Comparison of ENCODE assay signal across 8 mouse cellular contexts in the genomic region with DNA sequence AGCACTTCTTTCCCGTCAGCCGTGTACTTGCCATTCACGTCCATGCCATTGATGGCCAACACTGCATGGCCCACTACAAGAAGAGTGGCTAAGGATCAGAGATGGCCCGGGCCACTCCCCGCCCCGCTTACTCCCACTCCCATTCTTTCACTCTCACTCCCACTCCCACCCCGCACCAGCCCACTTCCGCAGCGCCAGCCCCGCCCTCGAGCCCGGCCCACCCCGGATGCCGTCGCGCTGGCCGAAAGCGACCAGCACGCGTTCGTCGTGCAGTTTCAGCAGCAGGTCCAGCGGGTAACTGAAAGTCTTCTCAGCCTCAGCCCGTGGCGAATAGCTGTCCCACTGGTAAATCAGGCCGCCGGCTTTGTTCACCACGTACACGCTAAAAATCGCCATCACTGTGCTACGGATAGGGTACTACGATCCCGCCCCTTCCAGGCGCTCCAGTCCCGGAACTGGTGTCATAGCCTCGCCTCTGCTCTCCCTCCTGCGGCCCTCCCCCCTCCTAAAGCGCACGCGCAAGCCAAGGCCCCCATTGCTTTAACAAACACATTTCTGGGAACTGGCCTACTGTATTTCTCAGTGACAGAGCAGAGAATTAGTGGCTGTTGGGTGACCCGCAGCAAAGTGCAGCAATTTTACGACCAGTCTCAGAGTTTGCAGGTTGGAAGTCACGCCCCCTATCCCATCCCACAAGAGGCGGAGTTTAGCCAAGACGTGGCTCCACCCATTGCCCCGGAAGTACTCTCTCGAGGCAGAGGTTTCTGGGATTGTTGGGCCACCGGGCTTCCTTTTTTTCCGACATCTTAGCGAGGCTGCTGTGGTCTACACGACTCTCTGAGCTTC. TPM values are rescaled to one million over a fixed set of nuclear protein-coding genes. Genes with fewer than 3 reads are reported as not detected.
A peak's percentile ranks its signal among the peaks of the same experiment; 100 is the strongest.
DNase-seq lines count a peak whose midpoint lies in the region; ATAC-seq and TF ChIP-seq lines count a peak whose summit lies in the region.

A gene (plus strand): TSS at position 234 of the 846 bp plus-strand sequence.
A gene (minus strand): TSS at position 695 of the 846 bp plus-strand sequence.

- no peaks in the 10 kb centered on the region for H3K9me3 ChIP-seq in embryonic facial prominence, embryonic 13.5 days
- no peaks in the 10 kb centered on the region for H3K9me3 ChIP-seq in limb, embryonic 12.5 days
- no peaks in the 10 kb centered on the region for H3K9me3 ChIP-seq in midbrain, embryonic 15.5 days

- peaks cover 67% of the 10 kb centered on the region for H3K36me3 ChIP-seq in embryonic facial prominence, embryonic 13.5 days
- H3K36me3 ChIP-seq in kidney, adult 2 months (ENCODE audit: control insufficient read depth, insufficient read depth, low read length) = peaks cover 1% of the 10 kb centered on the region
- peaks cover 71% of the 10 kb centered on the region for H3K36me3 ChIP-seq in limb, embryonic 12.5 days
- peaks cover 52% of the 10 kb centered on the region for H3K36me3 ChIP-seq in midbrain, embryonic 15.5 days (replicated peaks)
- H3K36me3 ChIP-seq in spleen, adult 2 months (ENCODE audit: control insufficient read depth, insufficient read depth, low read length) = peaks cover 37% of the 10 kb centered on the region

- peak within 1 kb of the TSS; percentile 91 for H3K9ac ChIP-seq in embryonic facial prominence, embryonic 13.5 days
- H3K9ac ChIP-seq in limb, embryonic 12.5 days (replicated peaks) = peak within 1 kb of the TSS; percentile 86
- peak within 1 kb of the TSS; percentile 83 for H3K9ac ChIP-seq in midbrain, embryonic 15.5 days

- H3K4me3 ChIP-seq in embryonic facial prominence, embryonic 13.5 days = peak within 1 kb of the TSS; percentile 77
- peak within 1 kb of the TSS; percentile 63 for H3K4me3 ChIP-seq in kidney, adult 2 months (ENCODE audit: insufficient read depth, low read depth, low read length)
- H3K4me3 ChIP-seq in limb, embryonic 12.5 days (replicated peaks) = peak within 1 kb of the TSS; percentile 84
- peak within 1 kb of the TSS; percentile 81 for H3K4me3 ChIP-seq in midbrain, embryonic 15.5 days
- H3K4me3 ChIP-seq in spleen, adult 2 months (ENCODE audit: extremely low read depth, insufficient read depth, insufficient read length) = peak within 1 kb of the TSS; percentile 92

- peak; percentile 93 for ATAC-seq in embryonic facial prominence, embryonic 13.5 days (ENCODE audit: insufficient number of reproducible peaks, insufficient read depth, low FRiP score, low TSS enrichment, low read depth)
- ATAC-seq in limb, embryonic 12.5 days (ENCODE audit: insufficient number of reproducible peaks, insufficient read depth, low FRiP score, low TSS enrichment, low read depth) = peak; percentile 95
- peak; percentile 97 for ATAC-seq in midbrain, embryonic 15.5 days (replicated peaks)

- H3K27ac ChIP-seq in embryonic facial prominence, embryonic 13.5 days = peak within 1 kb of the TSS; percentile 96
- peak within 1 kb of the TSS; percentile 94 for H3K27ac ChIP-seq in kidney, adult 2 months (ENCODE audit: insufficient read depth, low read depth, low read length)
- peak within 1 kb of the TSS; percentile 95 for H3K27ac ChIP-seq in limb, embryonic 12.5 days
- peak within 1 kb of the TSS; percentile 97 for H3K27ac ChIP-seq in midbrain, embryonic 15.5 days
- peak within 1 kb of the TSS; percentile 96 for H3K27ac ChIP-seq in spleen, adult 2 months (ENCODE audit: insufficient read depth, low read length)

- no peak for TF ChIP-seq CTCF in kidney, adult 2 months (conservative IDR thresholded peaks at IDR 0.05; ENCODE audit: insufficient read depth, insufficient read length, low read depth, low read length)
- no peak for TF ChIP-seq CTCF in spleen, adult 2 months (IDR thresholded peaks at IDR 0.05; ENCODE audit: extremely low read depth, insufficient read depth, insufficient read length, insufficient replicate concordance)

- WGBS in embryonic facial prominence, embryonic 13.5 days = under 1% methylated on average over 51 of the region's 51 CpGs
- WGBS in kidney, adult 2 months = under 1% methylated on average over 51 of the region's 51 CpGs
- under 1% methylated on average over 51 of the region's 51 CpGs for WGBS in limb, embryonic 12.5 days
- under 1% methylated on average over 49 of the region's 51 CpGs for WGBS in midbrain, embryonic 15.5 days
- WGBS in spleen, adult 2 months = under 1% methylated on average over 51 of the region's 51 CpGs

- H3K27me3 ChIP-seq in embryonic facial prominence, embryonic 13.5 days = no peaks in the 10 kb centered on the region
- no peaks in the 10 kb centered on the region for H3K27me3 ChIP-seq in kidney, adult 2 months (replicated peaks; ENCODE audit: control insufficient read depth, insufficient read depth, low read length)
- H3K27me3 ChIP-seq in limb, embryonic 12.5 days = no peaks in the 10 kb centered on the region
- no peaks in the 10 kb centered on the region for H3K27me3 ChIP-seq in midbrain, embryonic 15.5 days (replicated peaks)
- no peaks in the 10 kb centered on the region for H3K27me3 ChIP-seq in spleen, adult 2 months (ENCODE audit: control insufficient read depth, insufficient read depth, low read length)

- peak; percentile 54 for TF ChIP-seq POLR2A in kidney, adult 2 months (IDR thresholded peaks at IDR 0.05; ENCODE audit: low read depth, low read length)
- TF ChIP-seq POLR2A in spleen, adult 2 months (IDR thresholded peaks at IDR 0.05; ENCODE audit: low read depth, low read length) = peak; percentile 44; the same call in 1 of the 2 replicates

- peak; percentile 88 for DNase-seq in 3134 (ENCODE audit: extremely low read depth, insufficient read length, low spot score)
- peak; percentile 93 to 95 for DNase-seq in adrenal gland, postnatal 36 days
- DNase-seq in heart, adult 18-20 months = peak; percentile 94 to 98
- peak; percentile 96 for DNase-seq in kidney, adult 2 months
- peak; percentile 89 to 94 for DNase-seq in spleen, adult 2 months (ENCODE audit: low read depth in 1 of 2, low spot score in 2 of 2)

- peak within 1 kb of the TSS; percentile 75 for H3K4me2 ChIP-seq in embryonic facial prominence, embryonic 13.5 days
- peak within 1 kb of the TSS; percentile 80 for H3K4me2 ChIP-seq in limb, embryonic 12.5 days
- peak within 1 kb of the TSS; percentile 67 for H3K4me2 ChIP-seq in midbrain, embryonic 15.5 days

- peaks cover 20% of the 10 kb centered on the region for H3K4me1 ChIP-seq in embryonic facial prominence, embryonic 13.5 days
- peaks cover 4% of the 10 kb centered on the region; the same call in 1 of the 2 replicates for H3K4me1 ChIP-seq in kidney, adult 2 months (ENCODE audit: control insufficient read depth, insufficient read depth, low read length)
- peaks cover 9% of the 10 kb centered on the region for H3K4me1 ChIP-seq in limb, embryonic 12.5 days (replicated peaks)
- peaks cover 28% of the 10 kb centered on the region for H3K4me1 ChIP-seq in midbrain, embryonic 15.5 days
- no peaks in the 10 kb centered on the region for H3K4me1 ChIP-seq in spleen, adult 2 months (ENCODE audit: control insufficient read depth, insufficient read depth, insufficient read length)

RNA-seq across cellular contexts. Expression of the first gene that starts in this region (rescaled TPM):
- total RNA-seq in adrenal gland, postnatal 36 days (2021) = 1,000 to 10,000 TPM; 1,182 to 1,266 TPM
- 2,222 and 2,384 TPM in 2 replicates for polyA plus RNA-seq in embryonic facial prominence, embryonic 13.5 days (2015; fragmentation: Nextera tagmentation; extraction: Ambion mirVana)
- total RNA-seq in heart, adult 18-20 months (2021) = 100 to 1,000 TPM; 788 to 877 TPM
- polyA plus RNA-seq in kidney, adult 2 months (2012; rRNA removed) = 192 and 299 TPM in 2 replicates
- 2,041 and 2,143 TPM in 2 replicates for polyA plus RNA-seq in limb, embryonic 12.5 days (2016; fragmentation: Nextera tagmentation; extraction: Ambion mirVana)
- polyA plus RNA-seq in midbrain, embryonic 15.5 days (2015; fragmentation: Nextera tagmentation; extraction: Ambion mirVana) = 965 and 984 TPM in 2 replicates
- 137 and 144 TPM in 2 replicates for polyA plus RNA-seq in spleen, adult 2 months (2012; rRNA removed)

RNA-seq across cellular contexts. Expression of the second gene that starts in this region (rescaled TPM):
- total RNA-seq in adrenal gland, postnatal 36 days (2021) = 10 to 100 TPM; 82.0 to 95.7 TPM
- polyA plus RNA-seq in embryonic facial prominence, embryonic 13.5 days (2015; fragmentation: Nextera tagmentation; extraction: Ambion mirVana) = 165 and 174 TPM in 2 replicates
- 10 to 100 TPM; 42.0 to 43.6 TPM for total RNA-seq in heart, adult 18-20 months (2021)
- polyA plus RNA-seq in kidney, adult 2 months (2012; rRNA removed) = 50.1 and 55.9 TPM in 2 replicates
- polyA plus RNA-seq in limb, embryonic 12.5 days (2016; fragmentation: Nextera tagmentation; extraction: Ambion mirVana) = 147 and 161 TPM in 2 replicates
- polyA plus RNA-seq in midbrain, embryonic 15.5 days (2015; fragmentation: Nextera tagmentation; extraction: Ambion mirVana) = 317 and 321 TPM in 2 replicates
- 22.9 and 29.7 TPM in 2 replicates for polyA plus RNA-seq in spleen, adult 2 months (2012; rRNA removed)

Comparison
In these comparisons a context has a peak if more than half of its experiments do, and no peak if none do; other contexts are left out.
1. Peak in every context shown above with its lines: DNase-seq, ATAC-seq, H3K4me3 ChIP-seq and H3K27ac ChIP-seq.